Mouse (Mus musculus): ENCODE results near the gene Kcnh8. TPM values are rescaled to one million over a fixed set of nuclear protein-coding genes. Genes with fewer than 3 reads are reported as not detected.

Kcnh8 gene
- polyA plus RNA-seq, 1 experiment, result 4.1 TPM

GRCm38 (mm10) chr17:52712319-52712718 lies 109.8 kb downstream of the Kcnh8 start:
- Histone ChIP-seq H3K4me1 (ENCODE audit: control insufficient read depth, insufficient read depth, low read length) (no peaks in the 10 kb centered on the region), H3K36me3 (ENCODE audit: control insufficient read depth, insufficient read depth, low read length) (no peaks in the 10 kb centered on the region), H3K27me3 (ENCODE audit: control insufficient read depth, insufficient read depth, low read length) (no peaks in the 10 kb centered on the region), H3K4me3 (ENCODE audit: control insufficient read depth, low read depth, low read length) (no peak overlapping the region), H3K27ac (ENCODE audit: control insufficient read depth, insufficient read depth, low read depth, low read length) (no peak overlapping the region)
- TF ChIP-seq POLR2A (IDR thresholded peaks at IDR 0.05; ENCODE audit: control insufficient read depth, low read depth, low read length) (no peak), CTCF (IDR thresholded peaks at IDR 0.05; ENCODE audit: control insufficient read depth, insufficient read depth, insufficient replicate concordance, low read depth, low read length) (no peak)

GRCm38 (mm10) chr17:52722214-52722613 lies 119.7 kb downstream of the Kcnh8 start:
- Histone ChIP-seq H3K27me3 (ENCODE audit: control insufficient read depth, insufficient read depth, low read length) (no peaks in the 10 kb centered on the region), H3K4me1 (ENCODE audit: control insufficient read depth, insufficient read depth, low read length) (no peaks in the 10 kb centered on the region), H3K27ac (ENCODE audit: control insufficient read depth, insufficient read depth, low read depth, low read length) (no peak overlapping the region), H3K4me3 (ENCODE audit: control insufficient read depth, low read depth, low read length) (no peak overlapping the region), H3K36me3 (ENCODE audit: control insufficient read depth, insufficient read depth, low read length) (no peaks in the 10 kb centered on the region)
- TF ChIP-seq POLR2A (IDR thresholded peaks at IDR 0.05; ENCODE audit: control insufficient read depth, low read depth, low read length), result no peak
- no peak for TF ChIP-seq CTCF (IDR thresholded peaks at IDR 0.05; ENCODE audit: control insufficient read depth, insufficient read depth, insufficient replicate concordance, low read depth, low read length)

DNA sequence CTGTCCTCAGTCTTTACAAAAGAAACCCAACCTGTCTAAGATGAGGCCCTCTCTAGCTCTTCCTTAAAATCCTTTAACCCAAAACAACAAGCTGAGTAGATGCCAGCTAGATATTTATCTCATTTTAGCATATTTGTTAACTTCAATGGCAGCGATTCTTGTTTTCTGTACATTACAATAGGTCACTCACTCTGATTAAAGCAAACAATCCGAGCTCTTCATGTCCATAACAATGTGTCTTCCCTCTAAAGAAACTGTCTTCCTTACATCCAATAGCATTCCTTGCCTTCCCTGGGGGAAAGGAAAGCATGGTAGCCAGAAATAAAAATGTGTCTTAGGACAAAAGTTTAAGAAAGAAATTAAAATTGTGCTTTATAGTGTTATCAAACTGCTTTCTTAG lies 126.3 kb downstream of the Kcnh8 start:
- Histone ChIP-seq H3K27ac (ENCODE audit: control insufficient read depth, insufficient read depth, low read depth, low read length) (no peak overlapping the region), H3K27me3 (ENCODE audit: control insufficient read depth, insufficient read depth, low read length) (no peaks in the 10 kb centered on the region), H3K36me3 (ENCODE audit: control insufficient read depth, insufficient read depth, low read length) (no peaks in the 10 kb centered on the region), H3K4me1 (ENCODE audit: control insufficient read depth, insufficient read depth, low read length) (no peaks in the 10 kb centered on the region), H3K4me3 (ENCODE audit: control insufficient read depth, low read depth, low read length) (no peak overlapping the region)
- no peak for TF ChIP-seq CTCF (IDR thresholded peaks at IDR 0.05; ENCODE audit: control insufficient read depth, insufficient read depth, insufficient replicate concordance, low read depth, low read length)
- TF ChIP-seq POLR2A (IDR thresholded peaks at IDR 0.05; ENCODE audit: control insufficient read depth, low read depth, low read length), result no peak

- Histone ChIP-seq H3K4me1 (ENCODE audit: control insufficient read depth, insufficient read depth, low read length) (no peaks in the 10 kb centered on the region), H3K27ac (ENCODE audit: control insufficient read depth, insufficient read depth, low read depth, low read length) (no peak overlapping the region), H3K4me3 (ENCODE audit: control insufficient read depth, low read depth, low read length) (no peak overlapping the region; the same call in 1 of the 2 replicates), H3K36me3 (ENCODE audit: control insufficient read depth, insufficient read depth, low read length) (no peaks in the 10 kb centered on the region), H3K27me3 (ENCODE audit: control insufficient read depth, insufficient read depth, low read length) (no peaks in the 10 kb centered on the region)
- no peak for TF ChIP-seq POLR2A (IDR thresholded peaks at IDR 0.05; ENCODE audit: control insufficient read depth, low read depth, low read length)
- no peak for TF ChIP-seq CTCF (IDR thresholded peaks at IDR 0.05; ENCODE audit: control insufficient read depth, insufficient read depth, insufficient replicate concordance, low read depth, low read length)
Observed at GRCm38 (mm10) chr17:52738436-52738835, 135.9 kb downstream of the Kcnh8 start.

DNA sequence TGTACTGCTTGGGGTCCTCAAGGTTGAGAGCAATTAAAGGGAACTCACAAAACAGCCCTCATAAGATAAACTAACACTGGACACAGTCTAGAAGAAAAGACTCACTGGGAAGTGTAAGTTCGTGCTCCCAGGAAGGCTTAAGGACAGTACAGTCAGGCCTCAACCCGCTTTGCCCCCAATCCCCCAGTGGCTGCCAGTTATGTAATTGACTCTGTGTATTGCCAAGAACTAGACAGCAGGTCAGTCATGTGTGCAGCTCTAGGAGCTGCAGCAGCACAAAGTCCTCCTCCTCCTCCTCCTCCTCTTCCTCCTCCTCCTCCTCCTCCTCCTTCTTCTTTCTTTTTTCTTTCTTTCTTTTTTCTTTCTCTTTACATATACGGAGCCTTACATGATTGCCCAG lies 185.6 kb downstream of the Kcnh8 start:
- H3K36me3 ChIP-seq (ENCODE audit: control insufficient read depth, insufficient read depth, low read length), result no peaks in the 10 kb centered on the region
- H3K27me3 ChIP-seq (ENCODE audit: control insufficient read depth, insufficient read depth, low read length), result no peaks in the 10 kb centered on the region
- H3K4me3 ChIP-seq (ENCODE audit: control insufficient read depth, low read depth, low read length), result no peak overlapping the region
- H3K27ac ChIP-seq (ENCODE audit: control insufficient read depth, insufficient read depth, low read depth, low read length), result no peak overlapping the region
- TF ChIP-seq POLR2A (IDR thresholded peaks at IDR 0.05; ENCODE audit: control insufficient read depth, low read depth, low read length), result no peak
- TF ChIP-seq CTCF (IDR thresholded peaks at IDR 0.05; ENCODE audit: control insufficient read depth, insufficient read depth, insufficient replicate concordance, low read depth, low read length), result no peak
- no peaks in the 10 kb centered on the region for H3K4me1 ChIP-seq (ENCODE audit: control insufficient read depth, insufficient read depth, low read length)

GRCm38 (mm10) chr17:52804463-52804862 lies 202.0 kb downstream of the Kcnh8 start:
- H3K4me1 ChIP-seq (ENCODE audit: control insufficient read depth, insufficient read depth, low read length), result no peaks in the 10 kb centered on the region
- no peak overlapping the region for H3K27ac ChIP-seq (ENCODE audit: control insufficient read depth, insufficient read depth, low read depth, low read length)
- no peak overlapping the region for H3K4me3 ChIP-seq (ENCODE audit: control insufficient read depth, low read depth, low read length)
- no peak for TF ChIP-seq CTCF (IDR thresholded peaks at IDR 0.05; ENCODE audit: control insufficient read depth, insufficient read depth, insufficient replicate concordance, low read depth, low read length)
- TF ChIP-seq POLR2A (IDR thresholded peaks at IDR 0.05; ENCODE audit: control insufficient read depth, low read depth, low read length), result no peak
- no peaks in the 10 kb centered on the region for H3K27me3 ChIP-seq (ENCODE audit: control insufficient read depth, insufficient read depth, low read length)
- H3K36me3 ChIP-seq (ENCODE audit: control insufficient read depth, insufficient read depth, low read length), result no peaks in the 10 kb centered on the region

GRCm38 (mm10) chr17:52810773-52811172 lies 208.3 kb downstream of the Kcnh8 start:
- Histone ChIP-seq H3K4me3 (ENCODE audit: control insufficient read depth, low read depth, low read length) (no peak overlapping the region), H3K27me3 (ENCODE audit: control insufficient read depth, insufficient read depth, low read length) (no peaks in the 10 kb centered on the region), H3K27ac (ENCODE audit: control insufficient read depth, insufficient read depth, low read depth, low read length) (no peak overlapping the region), H3K4me1 (ENCODE audit: control insufficient read depth, insufficient read depth, low read length) (no peaks in the 10 kb centered on the region), H3K36me3 (ENCODE audit: control insufficient read depth, insufficient read depth, low read length) (no peaks in the 10 kb centered on the region)
- TF ChIP-seq CTCF (IDR thresholded peaks at IDR 0.05; ENCODE audit: control insufficient read depth, insufficient read depth, insufficient replicate concordance, low read depth, low read length), result no peak
- no peak for TF ChIP-seq POLR2A (IDR thresholded peaks at IDR 0.05; ENCODE audit: control insufficient read depth, low read depth, low read length)

GRCm38 (mm10) chr17:52819007-52819406 lies 216.5 kb downstream of the Kcnh8 start:
- Histone ChIP-seq H3K36me3 (ENCODE audit: control insufficient read depth, insufficient read depth, low read length) (no peaks in the 10 kb centered on the region), H3K27me3 (ENCODE audit: control insufficient read depth, insufficient read depth, low read length) (no peaks in the 10 kb centered on the region), H3K4me3 (ENCODE audit: control insufficient read depth, low read depth, low read length) (no peak overlapping the region), H3K27ac (ENCODE audit: control insufficient read depth, insufficient read depth, low read depth, low read length) (no peak overlapping the region), H3K4me1 (ENCODE audit: control insufficient read depth, insufficient read depth, low read length) (no peaks in the 10 kb centered on the region)
- TF ChIP-seq CTCF (IDR thresholded peaks at IDR 0.05; ENCODE audit: control insufficient read depth, insufficient read depth, insufficient replicate concordance, low read depth, low read length) (no peak), POLR2A (IDR thresholded peaks at IDR 0.05; ENCODE audit: control insufficient read depth, low read depth, low read length) (no peak)

All from testis, adult 2 months (tissue).